Mouse (Mus musculus) stomach, postnatal 0 days (tissue): ENCODE results near the gene I0C0044D17Rik. TPM values are rescaled to one million over a fixed set of nuclear protein-coding genes. Genes with fewer than 3 reads are reported as not detected.

Experiments
- ATAC-seq: fragments of 200-750 bp; cut with Nextera tagmentation; 2 replicates; pipeline ENCODE4 v1.8.0; 2017; ENCODE audit not compliant: low FRiP score, low TSS enrichment
- DNase-seq: peaks from one replicate; pipeline ENCODE4 v3.0.0-alpha.2; 2016; ENCODE audit warnings: low spot score
- H3K27ac ChIP-seq: fragments of 300-500 bp; sonication (generic); replicated peaks from 2 replicates; pipeline ENCODE4 v1.5.1; 2014; ENCODE audit warnings: mild to moderate bottlenecking, control low read depth
- H3K27me3 ChIP-seq: fragments of 300-500 bp; sonication (generic); 2 replicates; pipeline ENCODE4 v1.6.1; 2014; ENCODE audit warnings: low read length; ENCODE audit not compliant: control insufficient read depth, insufficient read depth
- H3K36me3 ChIP-seq: fragments of 300-500 bp; sonication (generic); 2 replicates; pipeline ENCODE4 v1.6.1; 2014; ENCODE audit warnings: low read length, mixed read lengths; ENCODE audit not compliant: control insufficient read depth, insufficient read depth
- H3K4me1 ChIP-seq: fragments of 300-500 bp; sonication (generic); replicated peaks from 2 replicates; pipeline ENCODE4 v1.6.1; 2014; ENCODE audit warnings: antibody characterized with exemption; ENCODE audit not compliant: control insufficient read depth, insufficient read depth
- H3K4me2 ChIP-seq: fragments of 300-500 bp; sonication (generic); replicated peaks from 2 replicates; pipeline ENCODE4 v1.6.1; 2014; ENCODE audit warnings: low read depth, mild to moderate bottlenecking, control low read depth, moderate library complexity
- H3K4me3 ChIP-seq: fragments of 300-500 bp; sonication (generic); 2 replicates; pipeline ENCODE4 v1.5.1; 2014; ENCODE audit warnings: low read depth, low read length, control low read depth
- H3K9ac ChIP-seq: fragments of 300-500 bp; sonication (generic); 2 replicates; pipeline ENCODE4 v1.6.1; 2014; ENCODE audit warnings: mild to moderate bottlenecking, low read length, control low read depth, mixed read lengths
- H3K9me3 ChIP-seq: fragments of 300-500 bp; sonication (generic); 2 replicates; pipeline ENCODE4 v1.6.1; 2016; ENCODE audit warnings: low read length; ENCODE audit not compliant: control insufficient read depth
- CTCF ChIP-seq: IDR thresholded peaks from 2 replicates; pipeline ENCODE4 v1.5.1; 2016; ENCODE audit warnings: antibody characterized with exemption, low read depth, mild to moderate bottlenecking, moderate library complexity
- EP300 ChIP-seq: optimal IDR thresholded peaks from 2 replicates; pipeline ENCODE3; 2016; ENCODE audit warnings: antibody characterized with exemption
- WGBS: fragments of 180-500 bp; shearing (Covaris S2); extraction: QIAGEN DNeasy Blood & Tissue Kit; methylation state at CpG from one replicate; pipeline ENCODE4 v1.1.7; 2014; 5-methylcytosine and 5-hydroxymethylcytosine counted together
- polyA plus RNA-seq: library from polyadenylated mRNA; unstranded; fragments of >200 nt; fragmentation: Nextera tagmentation; extraction: Ambion mirVana; gene quantifications from 2 replicates; pipeline ENCODE4 v1.2.1, GENCODE M21; 2015

The I0C0044D17Rik gene
- polyA plus RNA-seq, 1 experiment from 2014 or later, result not detected

GRCm38 (mm10) chr4:98790721-98791120 is 32.9 kb downstream of the I0C0044D17Rik start:
- TF ChIP-seq CTCF (no peak), EP300 (no peak)
- Histone ChIP-seq H3K4me2 (no peak overlapping the region), H3K27ac (no peak overlapping the region), H3K36me3 (no peaks in the 10 kb centered on the region), H3K9me3 (no peaks in the 10 kb centered on the region), H3K4me1 (0 out of 2 replicates have a peak, but pooled peaks cover 2% of the 10 kb centered on the region), H3K27me3 (no peaks in the 10 kb centered on the region), H3K4me3 (no peak overlapping the region), H3K9ac (no peak overlapping the region)
- WGBS, result 61% methylated on average over 1 of the region's 1 CpGs
- DNase-seq, result no peak
- no peak for ATAC-seq

GRCm38 (mm10) chr4:98789861-98790311 is 33.8 kb downstream of the I0C0044D17Rik start:
- DNase-seq, result peak; percentile 42
- Histone ChIP-seq H3K4me1 (no peaks in the 10 kb centered on the region), H3K4me3 (peak overlapping the region; percentile 26)

GRCm38 (mm10) chr4:98789133-98789765 is 34.4 kb downstream of the I0C0044D17Rik start:
- no peak for TF ChIP-seq EP300
- Histone ChIP-seq H3K4me2 (peak overlapping the region; percentile 52), H3K36me3 (no peaks in the 10 kb centered on the region), H3K4me1 (no peaks in the 10 kb centered on the region), H3K27ac (no peak overlapping the region), H3K4me3 (peak overlapping the region; percentile 26; the same call in 1 of the 2 replicates), H3K9ac (no peak overlapping the region), H3K27me3 (no peaks in the 10 kb centered on the region), H3K9me3 (no peaks in the 10 kb centered on the region)
- DNase-seq, result no peak
- WGBS, result 31% methylated on average over 7 of the region's 7 CpGs
- ATAC-seq, result no peak

More at GRCm38 (mm10) chr4:98789861-98790311, 33.8 kb downstream of the I0C0044D17Rik start:
- Histone ChIP-seq H3K4me2 (peak overlapping the region; percentile 52), H3K27me3 (no peaks in the 10 kb centered on the region), H3K9me3 (no peaks in the 10 kb centered on the region), H3K27ac (no peak overlapping the region), H3K9ac (peak overlapping the region; percentile 13; the same call in 1 of the 2 replicates), H3K36me3 (no peaks in the 10 kb centered on the region)
- TF ChIP-seq CTCF, result no peak
- TF ChIP-seq EP300, result no peak
- ATAC-seq, result no peak
- WGBS, result 3% methylated on average over 10 of the region's 10 CpGs

- H3K4me1 ChIP-seq, result no peaks in the 10 kb centered on the region
- H3K27ac ChIP-seq, result no peak overlapping the region
- no peaks in the 10 kb centered on the region for H3K36me3 ChIP-seq
- no peak overlapping the region for H3K4me2 ChIP-seq
- TF ChIP-seq EP300 (no peak), CTCF (no peak)
- no peak overlapping the region for H3K4me3 ChIP-seq
- ATAC-seq (no peak), DNase-seq (no peak)
- H3K9ac ChIP-seq, result no peak overlapping the region
- WGBS, result 60% methylated on average over 3 of the region's 3 CpGs
- no peaks in the 10 kb centered on the region for H3K9me3 ChIP-seq
- H3K27me3 ChIP-seq, result no peaks in the 10 kb centered on the region
Measured at GRCm38 (mm10) chr4:98786281-98786680, 37.4 kb downstream of the I0C0044D17Rik start.

- TF ChIP-seq CTCF (no peak), EP300 (no peak)
Measured at GRCm38 (mm10) chr4:98785851-98786250, 37.8 kb downstream of the I0C0044D17Rik start.

GRCm38 (mm10) chr4:98778219-98778618 is 45.4 kb downstream of the I0C0044D17Rik start:
- TF ChIP-seq EP300 (no peak), CTCF (no peak)
- DNase-seq (no peak), ATAC-seq (no peak)
- Histone ChIP-seq H3K27me3 (no peaks in the 10 kb centered on the region), H3K27ac (no peak overlapping the region), H3K9ac (no peak overlapping the region), H3K36me3 (no peaks in the 10 kb centered on the region), H3K9me3 (no peaks in the 10 kb centered on the region), H3K4me1 (no peaks in the 10 kb centered on the region), H3K4me3 (no peak overlapping the region), H3K4me2 (0 out of 2 replicates have a peak overlapping the region, but pooled peaks have one; percentile 11)
- 26% methylated on average over 16 of the region's 16 CpGs for WGBS

More at GRCm38 (mm10) chr4:98785851-98786250, 37.8 kb downstream of the I0C0044D17Rik start:
- WGBS, result 41% methylated on average over 8 of the region's 8 CpGs
- H3K9me3 ChIP-seq, result no peaks in the 10 kb centered on the region
- H3K27me3 ChIP-seq, result no peaks in the 10 kb centered on the region
- no peaks in the 10 kb centered on the region for H3K4me1 ChIP-seq
- no peaks in the 10 kb centered on the region for H3K36me3 ChIP-seq
- no peak overlapping the region for H3K4me2 ChIP-seq
- H3K4me3 ChIP-seq, result no peak overlapping the region
- ATAC-seq, result no peak
- DNase-seq, result no peak
- no peak overlapping the region for H3K9ac ChIP-seq
- no peak overlapping the region for H3K27ac ChIP-seq
